Mouse (Mus musculus) C2C12 (cell line): ENCODE data around the gene Ptma.

Experiments used
- CTCF ChIP-seq: IDR thresholded peaks from one replicate; pipeline ENCODE4 v1.5.1; 2011; ENCODE audit not compliant: control insufficient read depth, insufficient read depth, insufficient read length
- MAX ChIP-seq: IDR thresholded peaks from one replicate; pipeline ENCODE4 v1.6.1; 2011; ENCODE audit warnings: mild to moderate bottlenecking, control low read depth
- MYOD1 ChIP-seq: IDR thresholded peaks from one replicate; pipeline ENCODE4 v1.6.1; 2011; ENCODE audit warnings: low read depth; ENCODE audit not compliant: control insufficient read depth, insufficient read length

DNA sequence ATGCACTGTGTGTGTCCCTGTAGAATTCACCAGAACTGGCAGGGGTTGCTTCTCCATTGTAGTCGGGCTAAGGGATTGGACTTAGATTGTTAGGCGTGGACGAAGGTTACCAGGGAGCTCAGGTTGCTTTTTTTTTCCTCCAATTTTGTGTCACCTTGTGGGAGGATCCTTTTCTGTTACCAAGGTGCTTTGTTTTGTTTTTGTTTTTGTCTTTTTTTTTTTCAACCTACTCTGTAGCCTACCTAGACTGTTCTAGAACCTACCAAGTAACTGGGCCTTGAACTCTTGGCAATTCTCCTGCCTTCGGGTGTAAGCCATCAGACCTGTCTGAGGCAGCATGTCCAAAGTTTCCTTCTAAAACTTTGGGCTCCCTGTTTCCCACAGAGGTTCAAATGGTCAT lies 36.6 kb upstream of the Ptma start:
- TF ChIP-seq MAX (no peak), MYOD1 (no peak), CTCF (no peak)
